Mouse (Mus musculus) stomach, embryonic 16.5 days (tissue): ENCODE measurements at regions not wholly inside any gene's neighbourhood (a gene's known extent, or its start where the extent isn't known, plus 50 kb on each side); places are given as distances from the start of the nearest gene placed in this dataset.

ENCODE experiments used
- ATAC-seq: fragments of 200-750 bp; cut with Nextera tagmentation; 2 replicates; pipeline ENCODE4 v1.8.0; 2017; ENCODE audit warnings: moderate number of reproducible peaks, moderate TSS enrichment; ENCODE audit not compliant: insufficient read depth, low FRiP score
- H3K27ac ChIP-seq: fragments of 300-500 bp; sonication (generic); 2 replicates; pipeline ENCODE4 v1.5.1; 2014; ENCODE audit warnings: low read length
- H3K27me3 ChIP-seq: fragments of 300-500 bp; sonication (generic); 2 replicates; pipeline ENCODE4 v1.6.1; 2014; ENCODE audit warnings: low read length, control low read depth, mixed read lengths; ENCODE audit not compliant: control insufficient read depth, insufficient read depth
- H3K36me3 ChIP-seq: fragments of 300-500 bp; sonication (generic); 2 replicates; pipeline ENCODE4 v1.6.1; 2014; ENCODE audit warnings: low read length; ENCODE audit not compliant: control insufficient read depth, insufficient read depth
- H3K4me1 ChIP-seq: fragments of 300-500 bp; sonication (generic); 2 replicates; pipeline ENCODE4 v1.6.1; 2014; ENCODE audit warnings: low read length, control low read depth, mixed read lengths; ENCODE audit not compliant: control insufficient read depth, insufficient read depth
- H3K4me2 ChIP-seq: fragments of 300-500 bp; sonication (generic); 2 replicates; pipeline ENCODE4 v1.6.1; 2014; ENCODE audit warnings: low read depth, low read length, mixed read lengths
- H3K4me3 ChIP-seq: fragments of 300-500 bp; sonication (generic); replicated peaks from 2 replicates; pipeline ENCODE4 v1.5.1; 2014; ENCODE audit warnings: mild to moderate bottlenecking, low read length
- H3K9ac ChIP-seq: fragments of 300-500 bp; sonication (generic); 2 replicates; pipeline ENCODE4 v1.6.1; 2014; ENCODE audit warnings: low read length
- H3K9me3 ChIP-seq: fragments of 300-500 bp; sonication (generic); replicated peaks from 2 replicates; pipeline ENCODE4 v1.6.1; 2016; ENCODE audit warnings: low read length, control low read depth; ENCODE audit not compliant: control insufficient read depth
- WGBS: fragments of 180-500 bp; shearing (Covaris S2); extraction: QIAGEN DNeasy Blood & Tissue Kit; methylation state at CpG from one replicate; pipeline ENCODE4 v1.1.7; 2014; 5-methylcytosine and 5-hydroxymethylcytosine counted together

- no peak overlapping the region for H3K4me2 ChIP-seq
- no peak overlapping the region for H3K4me3 ChIP-seq
- 59% methylated on average over 7 of the region's 7 CpGs for WGBS
- H3K27ac ChIP-seq, result no peak overlapping the region
- no peaks in the 10 kb centered on the region for H3K4me1 ChIP-seq
- H3K9me3 ChIP-seq, result no peaks in the 10 kb centered on the region
- no peak overlapping the region for H3K9ac ChIP-seq
- no peak for ATAC-seq
- H3K36me3 ChIP-seq, result no peaks in the 10 kb centered on the region
- H3K27me3 ChIP-seq, result peaks cover 44% of the 10 kb centered on the region
Observed at GRCm38 (mm10) chr9:69667064-69667533, 93.6 kb downstream of the Foxb1 start.

GRCm38 (mm10) chr9:69664201-69664600 lies 96.5 kb downstream of the Foxb1 start:
- H3K4me2 ChIP-seq, result no peak overlapping the region
- H3K36me3 ChIP-seq, result no peaks in the 10 kb centered on the region
- peaks cover 22% of the 10 kb centered on the region for H3K27me3 ChIP-seq
- H3K4me1 ChIP-seq, result no peaks in the 10 kb centered on the region
- H3K27ac ChIP-seq, result no peak overlapping the region
- no peak overlapping the region for H3K9ac ChIP-seq
- no peak overlapping the region for H3K4me3 ChIP-seq
- H3K9me3 ChIP-seq, result no peaks in the 10 kb centered on the region
- WGBS, result 78% methylated on average over 3 of the region's 3 CpGs
- no peak for ATAC-seq

- no peaks in the 10 kb centered on the region for H3K4me1 ChIP-seq
- H3K27me3 ChIP-seq, result peaks cover 6% of the 10 kb centered on the region
- H3K4me3 ChIP-seq, result no peak overlapping the region
- H3K4me2 ChIP-seq, result no peak overlapping the region
- H3K27ac ChIP-seq, result no peak overlapping the region
- WGBS, result 36% methylated on average over 5 of the region's 5 CpGs
- H3K9ac ChIP-seq, result no peak overlapping the region
- H3K9me3 ChIP-seq, result no peaks in the 10 kb centered on the region
- H3K36me3 ChIP-seq, result no peaks in the 10 kb centered on the region
- ATAC-seq, result no peak
Observed at GRCm38 (mm10) chr9:69662394-69662793, 98.3 kb downstream of the Foxb1 start.

GRCm38 (mm10) chr9:69658276-69658675 lies 102.5 kb downstream of the Foxb1 start:
- no peaks in the 10 kb centered on the region for H3K27me3 ChIP-seq
- no peak overlapping the region for H3K4me2 ChIP-seq
- no peak overlapping the region for H3K27ac ChIP-seq
- no peak overlapping the region for H3K9ac ChIP-seq
- H3K9me3 ChIP-seq, result no peaks in the 10 kb centered on the region
- no peak for ATAC-seq
- 92% methylated on average over 4 of the region's 4 CpGs for WGBS
- no peaks in the 10 kb centered on the region for H3K4me1 ChIP-seq
- H3K4me3 ChIP-seq, result no peak overlapping the region
- H3K36me3 ChIP-seq, result no peaks in the 10 kb centered on the region

- 60% methylated on average over 6 of the region's 6 CpGs for WGBS
- Histone ChIP-seq H3K4me3 (no peak overlapping the region), H3K27me3 (no peaks in the 10 kb centered on the region), H3K4me1 (no peaks in the 10 kb centered on the region), H3K9me3 (no peaks in the 10 kb centered on the region), H3K27ac (no peak overlapping the region), H3K36me3 (no peaks in the 10 kb centered on the region), H3K9ac (no peak overlapping the region), H3K4me2 (no peak overlapping the region)
- no peak for ATAC-seq
Observed at GRCm38 (mm10) chr9:69656053-69656452, 104.7 kb downstream of the Foxb1 start.

- Histone ChIP-seq H3K4me3 (no peak overlapping the region), H3K36me3 (no peaks in the 10 kb centered on the region), H3K4me1 (no peaks in the 10 kb centered on the region), H3K27me3 (no peaks in the 10 kb centered on the region), H3K4me2 (no peak overlapping the region), H3K9me3 (no peaks in the 10 kb centered on the region), H3K27ac (no peak overlapping the region), H3K9ac (no peak overlapping the region)
- 38% methylated on average over 4 of the region's 4 CpGs for WGBS
- ATAC-seq, result no peak
Observed at GRCm38 (mm10) chr9:69652106-69652505, 108.6 kb downstream of the Foxb1 start.

- 69% methylated on average over 8 of the region's 8 CpGs for WGBS
- H3K9ac ChIP-seq, result no peak overlapping the region
- H3K4me2 ChIP-seq, result no peak overlapping the region
- no peak overlapping the region for H3K27ac ChIP-seq
- no peaks in the 10 kb centered on the region for H3K36me3 ChIP-seq
- no peak for ATAC-seq
- H3K9me3 ChIP-seq, result no peaks in the 10 kb centered on the region
- H3K27me3 ChIP-seq, result no peaks in the 10 kb centered on the region
- no peak overlapping the region for H3K4me3 ChIP-seq
- no peaks in the 10 kb centered on the region for H3K4me1 ChIP-seq
Observed at GRCm38 (mm10) chr9:69651608-69652007, 109.1 kb downstream of the Foxb1 start.

GRCm38 (mm10) chr9:69642591-69642990 lies 118.1 kb downstream of the Foxb1 start:
- H3K4me2 ChIP-seq, result no peak overlapping the region
- H3K4me1 ChIP-seq, result no peaks in the 10 kb centered on the region
- no peak overlapping the region for H3K9ac ChIP-seq
- H3K36me3 ChIP-seq, result no peaks in the 10 kb centered on the region
- H3K27me3 ChIP-seq, result no peaks in the 10 kb centered on the region
- H3K9me3 ChIP-seq, result no peaks in the 10 kb centered on the region
- ATAC-seq, result no peak
- no peak overlapping the region for H3K27ac ChIP-seq
- no peak overlapping the region for H3K4me3 ChIP-seq
- WGBS, result 71% methylated on average over 5 of the region's 5 CpGs

- Histone ChIP-seq H3K4me2 (no peak overlapping the region), H3K27ac (no peak overlapping the region), H3K4me1 (no peaks in the 10 kb centered on the region), H3K9ac (no peak overlapping the region), H3K27me3 (no peaks in the 10 kb centered on the region), H3K9me3 (0 out of 2 replicates have a peak, but pooled peaks cover 6% of the 10 kb centered on the region), H3K36me3 (no peaks in the 10 kb centered on the region), H3K4me3 (no peak overlapping the region)
- WGBS, result 20% methylated on average over 7 of the region's 7 CpGs
- no peak for ATAC-seq
Observed at GRCm38 (mm10) chr9:69623312-69623711, 137.4 kb downstream of the Foxb1 start.

GRCm38 (mm10) chr9:69621006-69621405 lies 139.7 kb downstream of the Foxb1 start:
- no peak overlapping the region for H3K27ac ChIP-seq
- no peak for ATAC-seq
- no peaks in the 10 kb centered on the region for H3K27me3 ChIP-seq
- H3K36me3 ChIP-seq, result no peaks in the 10 kb centered on the region
- no peaks in the 10 kb centered on the region for H3K4me1 ChIP-seq
- H3K9ac ChIP-seq, result no peak overlapping the region
- 57% methylated on average over 3 of the region's 3 CpGs for WGBS
- H3K4me2 ChIP-seq, result no peak overlapping the region
- H3K9me3 ChIP-seq, result 0 out of 2 replicates have a peak, but pooled peaks cover 3% of the 10 kb centered on the region
- H3K4me3 ChIP-seq, result no peak overlapping the region
